Mouse (Mus musculus): ENCODE measurements around the gene Tead4.

DNA sequence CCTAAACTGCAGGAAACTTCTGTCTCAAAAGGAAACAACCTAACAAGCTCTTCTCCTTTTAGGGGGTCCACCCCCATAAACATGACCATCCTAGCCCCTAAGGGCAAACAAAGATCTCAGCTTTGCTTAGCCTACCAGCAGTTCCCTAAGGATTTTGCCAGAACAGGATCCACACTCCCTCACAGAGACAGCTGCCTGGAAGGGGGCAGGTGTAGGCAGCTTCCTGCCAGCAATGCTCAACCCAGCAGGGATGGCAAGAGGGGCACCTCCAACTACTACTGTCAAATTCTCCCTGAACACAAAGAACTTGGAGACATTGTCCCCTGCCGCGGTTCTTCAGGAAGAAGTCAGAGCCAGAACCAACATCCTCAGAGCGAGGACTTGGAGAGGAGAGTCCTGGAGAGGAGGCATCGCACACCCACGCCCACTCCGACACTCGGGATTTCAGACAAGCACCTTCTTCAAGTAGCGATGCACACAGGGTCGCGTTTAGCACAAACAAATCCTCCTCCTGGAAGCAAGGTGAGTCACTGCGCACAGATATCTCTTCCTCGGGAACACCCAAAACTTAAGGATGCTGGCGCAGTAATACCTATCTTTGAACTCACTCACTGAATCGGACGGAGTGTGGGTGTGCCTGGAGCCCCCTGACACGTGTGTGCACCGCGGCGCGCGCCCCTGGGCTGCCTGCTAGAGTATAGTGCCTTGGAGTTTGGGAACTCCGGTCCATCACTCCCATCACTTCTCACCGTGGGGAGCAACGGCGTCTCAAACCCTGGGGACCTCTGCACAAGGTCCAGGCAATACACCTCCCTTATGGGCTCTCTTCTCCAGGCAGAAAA is 1.1 kb downstream of the Tead4 start:
- TF ChIP-seq POLR2A (IDR thresholded peaks at IDR 0.05; ENCODE audit: extremely low read depth, insufficient read depth, low read length): no peak
- no peak for TF ChIP-seq CTCF (IDR thresholded peaks at IDR 0.05; ENCODE audit: low read depth, low read length)
